Mouse (Mus musculus): ENCODE measurements around the gene Zfp385a.

The Zfp385a gene

DNA sequence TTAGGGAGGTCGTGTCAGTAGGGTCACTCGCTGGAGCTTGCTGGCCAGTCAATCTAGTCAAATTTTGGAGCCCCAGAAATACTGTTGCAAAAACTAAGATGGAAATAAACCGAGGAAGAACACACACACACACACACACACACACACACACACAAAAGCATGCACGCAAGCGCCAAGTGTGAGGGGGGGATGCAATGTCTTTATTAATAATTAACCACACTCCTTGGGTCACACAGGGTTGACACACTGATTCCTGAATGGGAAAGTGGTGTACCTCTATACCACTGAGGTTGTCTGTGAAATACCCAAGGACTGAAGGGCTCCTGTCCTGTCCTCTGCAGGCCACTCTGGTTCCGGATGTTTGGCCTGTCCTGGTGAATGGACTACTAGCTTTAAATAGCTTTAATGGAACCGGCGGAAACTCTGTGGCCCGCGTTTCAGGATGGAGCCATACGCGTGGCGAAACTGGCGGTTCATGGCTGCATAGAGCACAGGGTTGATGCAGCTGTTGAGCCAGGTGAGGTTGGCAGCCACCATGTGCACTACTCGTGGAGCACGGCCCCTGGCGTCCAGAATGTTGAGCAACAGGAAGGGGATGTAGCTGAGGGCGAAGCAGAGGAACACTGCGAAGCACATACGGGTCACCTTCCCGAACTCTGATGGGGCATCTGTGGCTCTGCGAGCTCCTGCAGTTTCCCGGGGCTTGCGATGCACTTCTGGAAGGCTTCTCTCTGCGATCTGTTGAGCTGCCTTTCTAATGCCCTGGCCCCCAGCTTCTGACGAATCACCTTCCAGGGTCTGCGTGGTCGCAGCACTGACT lies 31.6 kb downstream of the Zfp385a start:
- DNase-seq (ENCODE audit: low spot score): no peak

DNA sequence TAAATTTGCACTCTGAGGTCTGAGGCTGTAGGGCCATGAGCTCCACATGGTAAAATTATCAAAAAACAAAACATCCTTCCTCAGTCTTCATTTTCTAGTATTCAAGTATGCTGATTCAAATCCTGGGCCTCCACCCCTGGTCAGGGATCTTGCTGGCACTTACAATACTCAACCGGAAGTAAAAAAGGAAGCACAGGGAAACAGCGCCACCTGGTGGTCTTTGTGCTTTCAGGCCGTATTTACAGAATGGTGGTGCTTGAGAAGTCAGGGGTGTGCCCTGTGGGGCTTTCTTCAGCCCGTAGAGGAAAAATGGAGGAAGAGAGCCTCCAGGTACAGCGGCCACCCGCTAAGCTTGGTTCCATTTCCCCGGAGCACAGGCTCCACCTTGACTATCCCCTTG lies 32.8 kb downstream of the Zfp385a start:
- DNase-seq (ENCODE audit: low spot score): peak; percentile 79

DNA sequence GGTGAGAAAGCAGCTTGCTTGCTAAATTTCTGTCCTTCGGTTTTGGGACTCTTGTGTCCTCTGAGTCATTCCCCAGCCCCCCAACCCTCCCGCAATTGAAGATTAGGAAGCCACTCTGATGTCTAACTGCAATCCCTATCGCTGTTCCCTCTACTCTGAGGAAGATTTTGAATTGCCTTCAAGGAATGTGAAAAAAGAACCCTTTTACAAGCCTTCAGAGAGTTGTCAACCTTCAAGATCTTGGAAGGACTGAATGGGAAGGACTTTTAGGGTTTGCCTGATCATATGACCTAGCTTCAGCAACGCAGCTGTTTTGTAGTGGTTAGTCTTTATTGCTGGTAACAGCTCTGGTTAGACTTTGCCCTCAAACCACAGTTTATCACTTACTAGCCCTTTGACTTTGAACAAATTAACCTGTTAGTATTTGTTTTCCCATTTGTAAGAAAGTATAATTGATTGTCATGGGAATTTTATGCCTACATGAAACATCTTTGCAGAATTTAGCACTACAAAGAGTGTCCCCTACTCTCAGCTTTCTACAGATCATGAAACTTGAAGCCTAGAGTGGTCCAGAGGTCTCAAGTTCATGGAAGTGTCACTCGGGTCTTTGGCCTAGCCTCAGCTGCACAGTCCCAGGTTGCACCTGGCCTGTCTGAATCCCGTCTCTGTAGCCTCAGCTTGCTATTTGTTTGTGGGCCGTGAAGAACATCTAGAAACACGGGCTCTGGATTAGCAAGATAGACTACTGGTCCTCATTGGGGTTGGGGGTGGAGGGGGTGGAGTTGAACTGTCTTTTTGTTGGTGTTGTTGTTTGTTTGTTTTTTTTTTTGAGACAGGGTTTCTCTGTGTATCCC lies 33.9 kb downstream of the Zfp385a start:
- no peak for DNase-seq (ENCODE audit: low spot score)

DNA sequence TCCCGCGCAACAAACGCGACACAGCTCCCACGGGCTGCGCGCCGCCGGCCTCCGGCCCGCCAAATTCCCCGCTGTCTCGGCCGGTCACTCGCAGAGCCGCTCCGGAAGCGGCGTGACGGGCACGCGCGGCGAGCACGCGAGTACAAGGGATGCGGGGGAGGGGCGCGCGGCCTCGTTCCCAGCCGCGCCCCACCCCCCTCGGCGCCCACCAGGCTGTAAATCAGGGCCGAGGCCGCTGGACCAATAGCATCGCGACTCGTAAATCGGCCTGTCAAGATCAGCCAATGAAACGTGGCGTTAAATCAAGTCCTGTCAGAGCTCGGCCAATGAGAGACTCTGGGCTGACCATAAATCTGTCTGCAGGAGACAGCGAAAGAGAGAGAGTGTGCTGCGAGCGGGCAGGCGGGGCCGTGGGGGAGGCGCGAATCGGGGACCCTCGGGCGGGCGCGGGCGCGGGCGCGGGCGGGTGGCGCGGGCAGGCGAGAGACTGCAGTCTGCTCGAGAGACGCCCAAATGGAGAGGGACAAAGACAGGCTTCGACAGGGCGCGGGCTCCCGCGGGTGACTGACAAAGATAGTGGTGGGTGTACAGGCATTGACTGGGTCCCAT lies 34.7 kb downstream of the Zfp385a start:
- peak; percentile 65 for DNase-seq (ENCODE audit: low spot score)

DNA sequence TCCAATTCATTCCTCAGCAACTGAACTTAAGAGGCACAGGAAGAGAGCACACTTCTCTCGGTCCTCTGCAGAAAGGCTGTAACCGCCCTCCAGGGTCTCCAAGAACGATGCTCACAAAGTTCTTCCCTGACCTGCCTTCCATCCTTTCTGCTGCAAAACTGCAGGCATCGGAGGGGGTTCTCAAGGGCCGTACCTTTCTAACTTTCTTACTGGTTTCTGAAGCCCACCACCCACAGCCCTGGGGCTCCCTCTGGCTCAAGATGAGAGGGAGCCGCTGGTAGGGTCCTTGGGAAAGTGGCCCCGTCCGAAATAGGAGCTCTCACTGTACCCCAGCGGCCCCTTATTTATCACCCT lies 35.3 kb downstream of the Zfp385a start:
- DNase-seq (ENCODE audit: low spot score): no peak

DNA sequence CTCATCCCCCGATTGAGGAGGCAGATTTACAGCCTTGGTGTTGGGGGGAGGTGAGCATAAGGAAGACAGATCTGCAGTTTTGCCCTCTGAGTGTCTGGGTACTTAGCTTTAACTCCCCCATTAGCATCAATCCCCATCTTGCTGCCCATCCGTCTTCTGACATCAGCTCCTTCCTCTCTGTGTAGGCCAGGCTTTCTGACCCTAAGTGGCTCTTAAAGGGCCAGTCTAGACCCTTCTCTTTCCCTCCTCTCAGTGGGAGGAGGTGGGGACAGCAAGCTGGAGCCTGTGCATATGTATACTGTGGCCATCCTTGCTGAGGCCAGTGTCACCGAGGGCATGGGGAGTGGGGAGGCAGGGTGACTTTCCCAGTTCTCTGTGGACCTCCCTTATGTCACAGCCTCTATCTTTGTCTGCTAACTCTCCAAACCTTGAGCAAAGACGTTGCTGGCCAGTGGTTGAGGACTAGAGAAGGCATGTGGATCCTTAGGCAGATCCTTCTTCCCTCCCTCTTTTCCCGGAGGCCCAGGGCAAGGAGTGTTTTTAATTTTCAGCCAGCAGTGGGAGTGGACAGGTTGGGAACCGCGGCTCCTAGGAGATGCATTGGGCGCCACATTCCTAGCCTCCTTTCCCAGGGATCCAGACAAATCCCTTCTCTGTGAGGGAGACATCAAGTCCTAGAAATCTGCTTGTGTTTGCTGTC lies 35.8 kb downstream of the Zfp385a start:
- DNase-seq (ENCODE audit: low spot score): no peak

- no peak for DNase-seq (ENCODE audit: low spot score)
These were observed 37.4 kb downstream of the Zfp385a start for GRCm38 (mm10) chr15:103302341-103303021.

DNA sequence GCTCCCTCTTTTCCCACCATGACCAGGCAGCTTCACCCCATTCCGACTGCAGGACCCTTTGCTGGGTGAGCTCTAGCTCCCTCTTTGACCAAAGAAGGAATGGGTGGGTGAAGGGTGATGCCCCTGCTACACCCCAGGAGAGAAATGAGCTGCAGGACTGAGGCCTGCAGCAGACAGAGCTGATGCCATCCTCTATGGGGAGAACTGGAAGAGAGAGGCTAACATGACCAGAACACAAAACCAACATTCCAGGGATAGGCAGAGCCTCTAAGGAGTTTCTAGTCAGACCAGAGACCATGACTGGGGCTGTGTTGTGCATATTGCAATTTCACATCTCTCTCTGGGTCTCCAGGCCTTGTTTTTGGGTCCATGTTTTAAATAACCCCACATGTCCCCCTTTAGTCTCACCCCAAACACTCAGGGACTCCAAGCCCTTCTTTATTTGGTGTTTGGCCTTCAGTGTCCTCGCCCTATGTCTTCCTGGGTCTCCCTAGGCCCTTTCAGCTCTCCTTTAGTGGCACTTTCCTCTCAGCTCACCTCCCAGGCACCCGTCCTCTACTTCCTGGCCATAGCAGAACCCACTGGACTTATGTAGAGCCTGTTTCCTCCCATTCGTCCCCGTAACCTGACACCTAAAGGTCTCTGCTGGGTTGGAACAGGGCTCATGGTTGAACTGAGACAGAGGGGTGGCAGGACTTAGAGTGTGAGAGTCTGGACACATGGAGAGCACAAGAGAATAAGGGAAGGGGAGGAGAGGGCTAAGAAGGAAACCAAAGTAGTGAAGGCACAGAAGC lies 38.1 kb downstream of the Zfp385a start:
- DNase-seq (ENCODE audit: low spot score): no peak

DNA sequence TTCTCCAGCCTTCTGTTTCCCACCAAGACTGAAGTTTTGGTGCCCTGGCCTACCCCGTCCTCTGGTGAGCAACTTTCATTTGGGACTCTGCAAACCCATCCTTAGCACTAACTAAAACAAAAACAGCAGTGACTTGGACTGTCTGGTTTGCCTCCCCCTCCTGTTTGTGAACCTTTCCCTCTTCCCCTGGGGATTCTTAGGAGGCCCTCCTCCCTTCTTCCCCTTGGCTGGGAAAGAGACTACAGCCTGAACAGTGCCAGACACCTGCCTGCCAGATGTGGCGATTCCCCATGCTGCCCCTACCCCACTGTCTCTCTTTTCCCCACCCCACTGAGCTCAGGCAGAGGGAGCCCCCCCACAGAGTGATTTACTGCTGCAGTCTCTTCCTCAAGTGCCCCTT lies 38.8 kb downstream of the Zfp385a start:
- DNase-seq (ENCODE audit: low spot score): no peak

- DNase-seq (ENCODE audit: low spot score): no peak
These were observed 39.3 kb downstream of the Zfp385a start for GRCm38 (mm10) chr15:103300560-103300959.

GRCm38 (mm10) chr15:103300067-103300471 lies 39.8 kb downstream of the Zfp385a start:
- DNase-seq (ENCODE audit: low spot score): no peak

DNA sequence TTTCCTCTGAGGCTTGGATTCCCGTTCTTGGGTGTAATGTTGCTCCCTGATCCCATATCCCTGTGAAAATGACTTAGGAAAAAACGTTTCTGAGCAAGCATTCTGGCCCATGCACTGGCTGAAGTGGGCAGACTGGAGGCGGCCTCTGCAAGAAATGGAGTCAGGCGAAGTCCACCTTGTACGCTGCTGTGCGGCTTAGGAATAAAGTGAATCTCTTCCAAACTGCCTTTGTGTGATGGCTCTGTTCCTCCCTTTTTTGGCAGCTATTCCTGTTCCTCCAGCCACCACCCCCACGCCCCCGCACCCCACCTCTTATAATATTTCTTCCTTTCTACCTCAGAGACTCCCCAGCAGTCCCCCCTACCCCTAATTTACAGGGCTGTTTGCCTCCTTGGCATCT lies 40.2 kb downstream of the Zfp385a start:
- no peak for DNase-seq (ENCODE audit: low spot score)

GRCm38 (mm10) chr15:103298861-103299616 lies 40.9 kb downstream of the Zfp385a start:
- no peak for DNase-seq (ENCODE audit: low spot score)

GRCm38 (mm10) chr15:103298026-103298425 lies 41.9 kb downstream of the Zfp385a start:
- DNase-seq (ENCODE audit: low spot score): no peak

DNA sequence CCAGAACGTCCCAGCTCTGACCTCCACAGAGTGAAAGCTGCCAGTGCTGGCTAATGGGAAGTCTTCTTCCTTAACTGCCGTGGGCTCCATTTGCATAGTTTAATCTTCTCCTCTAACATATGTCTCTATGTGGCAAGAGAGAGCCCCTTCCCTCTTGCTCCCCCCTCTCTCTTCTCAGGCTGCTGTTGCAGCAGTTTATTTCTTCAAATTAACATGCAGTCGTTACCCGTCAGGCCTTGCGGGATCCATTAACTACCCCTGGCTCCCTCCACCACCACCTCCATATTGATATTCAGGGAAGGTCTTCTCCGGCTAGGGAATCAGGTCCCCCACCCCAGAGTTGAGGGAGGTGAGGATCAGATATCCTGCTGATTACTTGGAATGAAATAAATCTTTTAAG lies 42.6 kb downstream of the Zfp385a start:
- no peak for DNase-seq (ENCODE audit: low spot score)

DNA sequence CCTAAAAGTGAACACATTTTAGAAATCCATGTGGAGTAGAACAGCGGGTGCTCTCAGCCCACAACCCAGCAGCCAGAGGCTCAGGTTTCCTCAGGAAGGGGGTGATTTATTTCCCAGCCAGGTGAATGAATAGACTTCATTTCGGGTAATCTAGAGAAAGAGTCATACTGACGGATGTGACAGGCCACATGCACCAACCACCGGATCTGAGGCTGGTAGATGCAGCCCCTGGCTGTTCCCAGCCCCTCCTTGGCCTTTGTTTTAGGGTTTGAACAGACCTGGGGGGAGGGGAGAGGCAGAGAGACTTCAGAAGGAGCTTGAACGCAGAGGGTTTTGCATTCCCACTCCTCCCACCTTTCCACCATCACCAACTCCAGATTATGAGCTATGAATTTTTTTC lies 44.0 kb downstream of the Zfp385a start:
- no peak for DNase-seq (ENCODE audit: low spot score)

GRCm38 (mm10) chr15:103294649-103295048 lies 45.2 kb downstream of the Zfp385a start:
- no peak for DNase-seq (ENCODE audit: low spot score)

- no peak for DNase-seq (ENCODE audit: low spot score)
These were observed 46.5 kb downstream of the Zfp385a start for GRCm38 (mm10) chr15:103293375-103293774.

DNA sequence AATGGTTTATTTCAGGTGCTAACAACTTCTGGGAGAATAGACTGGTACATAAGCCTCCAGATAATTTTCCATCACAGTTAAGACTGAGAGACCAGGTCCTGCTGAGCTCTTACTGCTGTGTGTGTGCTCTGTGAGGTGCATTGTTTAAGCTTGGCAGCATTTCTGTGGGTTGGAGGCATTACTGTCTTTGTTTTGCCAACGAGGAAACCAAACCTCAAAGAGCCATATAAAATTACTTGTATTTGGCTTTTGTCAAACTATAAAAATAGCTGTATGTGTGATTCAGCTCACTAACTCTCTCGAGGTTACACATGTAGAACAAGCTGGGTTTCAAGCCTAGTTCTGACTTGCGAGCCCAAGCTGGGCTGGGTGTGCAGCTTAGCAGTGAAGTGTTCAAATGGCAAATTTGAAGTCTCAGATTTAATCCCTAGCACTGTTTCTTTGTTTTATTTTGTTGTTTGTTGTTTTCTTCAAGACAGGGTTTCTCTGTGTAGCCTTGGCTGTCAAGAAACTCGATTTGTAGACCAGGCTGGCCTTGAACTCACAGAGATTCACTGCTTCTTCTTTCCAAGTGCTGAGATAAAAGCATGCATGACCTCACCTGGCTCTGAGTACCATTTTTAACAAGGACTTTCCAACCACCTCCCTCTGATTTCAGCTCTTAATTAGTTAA lies 47.1 kb downstream of the Zfp385a start:
- DNase-seq (ENCODE audit: low spot score): no peak

DNA sequence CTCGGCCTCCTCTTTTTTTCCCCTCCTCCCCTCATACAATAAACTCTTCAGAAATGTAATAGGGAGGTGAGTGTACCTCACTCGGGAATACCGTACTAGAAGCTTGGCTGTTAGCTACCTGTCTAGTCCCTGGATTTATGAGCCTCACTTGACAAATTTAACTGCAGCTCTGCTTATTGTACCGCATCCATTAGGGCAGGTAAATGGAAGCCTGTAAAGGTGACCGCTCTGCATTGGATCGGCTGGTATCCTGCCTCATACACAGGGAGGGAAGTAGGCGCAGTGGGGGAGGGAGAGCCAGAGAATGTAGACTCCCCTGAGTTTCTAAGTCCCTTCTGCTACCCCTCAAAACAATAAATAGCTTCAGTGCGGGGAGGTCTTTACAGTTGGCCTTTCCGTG lies 49.0 kb downstream of the Zfp385a start:
- DNase-seq (ENCODE audit: low spot score): no peak
